Mouse (Mus musculus): Measurements from ENCODE around the gene Map4.

Gene Map4

DNA sequence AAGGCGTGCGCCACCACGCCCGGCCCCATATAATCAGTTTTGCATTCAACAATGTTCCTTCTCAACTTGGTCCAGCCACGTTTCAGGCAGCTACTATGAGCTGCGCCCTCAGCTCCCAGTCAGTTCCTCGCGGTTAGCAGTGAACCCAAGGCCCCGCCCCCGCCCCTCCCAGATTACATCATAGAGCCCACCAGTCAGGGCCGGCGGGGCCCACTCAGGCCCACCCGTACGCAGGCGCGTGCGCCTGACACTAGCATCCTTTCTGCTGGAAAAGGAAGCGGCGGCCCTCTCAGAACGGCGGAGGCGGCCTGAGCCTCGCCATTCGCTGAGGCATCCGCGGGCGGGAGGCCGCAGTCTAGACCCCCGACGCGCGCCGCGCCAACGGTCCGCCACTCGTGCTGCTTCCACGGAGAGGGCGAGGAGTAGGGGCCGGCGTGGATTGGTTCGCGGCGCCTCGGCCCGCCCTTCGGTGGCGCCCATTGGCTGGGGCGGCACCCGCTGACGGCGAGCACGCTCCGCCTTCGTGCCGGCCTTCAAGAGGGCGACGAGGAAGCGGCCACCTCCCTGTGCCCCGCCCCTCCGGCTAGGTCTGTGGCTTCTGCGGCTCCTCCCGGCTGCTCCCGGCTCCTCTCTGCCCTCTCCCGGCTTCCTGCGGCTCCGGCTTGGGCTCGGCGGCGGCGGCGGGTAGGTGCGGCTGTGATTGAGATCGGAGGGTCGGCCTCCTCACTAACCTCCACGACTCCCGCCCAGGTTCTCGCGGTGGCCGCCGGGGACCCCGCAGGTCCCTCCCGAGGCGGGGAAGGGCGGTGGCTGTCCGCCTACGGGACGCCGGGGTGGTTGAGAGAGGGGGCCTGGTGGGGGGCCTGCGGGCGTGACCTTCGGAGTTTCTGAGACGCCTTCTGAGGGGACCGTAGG is at the start of gene Map4:
Gene Map4, plus strand, starts transcription at position 204 of the 915 bp plus-strand sequence.
- DNase-seq: peak; percentile 99

DNA sequence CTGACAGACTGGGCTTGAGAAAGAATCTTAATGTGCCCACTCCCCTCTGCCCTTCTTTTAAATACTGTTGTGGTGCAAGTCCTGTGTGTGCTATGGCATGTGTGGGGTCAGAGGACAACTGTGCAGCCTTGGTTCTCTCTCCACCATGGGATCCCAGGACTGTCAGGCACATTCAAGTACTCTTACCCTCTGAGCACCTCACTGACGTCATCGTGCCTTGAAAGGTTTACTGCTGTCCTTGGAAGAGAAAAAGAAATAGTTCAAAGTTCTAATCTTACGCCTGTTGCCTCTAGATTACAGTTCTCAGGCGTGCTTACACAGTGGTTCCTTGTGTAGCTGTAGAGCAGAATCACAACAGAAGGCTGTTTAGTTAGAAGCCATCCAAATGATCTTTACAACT is 45.0 kb upstream of the Map4 start:
- DNase-seq: no peak

DNA sequence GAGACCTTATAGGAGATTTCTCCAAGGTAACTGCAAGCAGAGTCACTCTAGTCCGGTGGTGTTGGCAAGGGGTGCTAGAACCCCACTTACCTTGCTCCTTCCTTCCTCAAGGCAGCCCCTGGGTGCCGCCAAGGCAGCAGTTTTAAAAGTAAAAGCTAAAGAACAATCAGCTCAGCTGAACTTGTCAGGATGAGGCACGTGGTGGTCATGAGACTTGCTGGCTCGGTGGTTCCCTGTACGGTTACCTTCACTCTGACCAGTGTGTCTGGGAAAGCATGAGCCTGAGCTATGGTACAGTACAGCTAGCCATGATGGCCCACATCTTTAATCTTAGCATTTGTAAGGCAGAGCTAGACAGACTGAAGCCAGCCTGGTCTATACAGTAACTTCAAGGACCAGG is 43.9 kb upstream of the Map4 start:
- no peak for DNase-seq

DNA sequence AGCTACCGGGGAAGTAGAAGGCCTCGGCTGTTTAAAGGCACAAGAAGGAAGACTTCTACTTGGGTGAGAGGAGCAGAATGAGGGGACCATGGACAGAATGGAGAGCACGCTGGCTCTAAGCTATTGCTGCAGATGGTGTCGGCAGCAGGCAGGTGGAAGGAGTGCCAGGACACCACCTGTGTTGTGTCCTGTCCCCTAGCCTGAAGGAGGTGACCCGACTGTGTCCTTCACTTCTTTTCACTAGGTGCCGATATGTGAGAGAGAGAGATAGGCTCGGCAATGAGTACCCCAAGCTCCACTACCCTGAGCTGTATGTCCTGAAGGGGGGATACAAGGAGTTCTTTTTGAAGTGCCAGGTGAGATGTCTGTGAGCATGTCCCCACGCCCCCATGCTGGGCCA is 39.8 kb upstream of the Map4 start:
- DNase-seq: no peak

DNA sequence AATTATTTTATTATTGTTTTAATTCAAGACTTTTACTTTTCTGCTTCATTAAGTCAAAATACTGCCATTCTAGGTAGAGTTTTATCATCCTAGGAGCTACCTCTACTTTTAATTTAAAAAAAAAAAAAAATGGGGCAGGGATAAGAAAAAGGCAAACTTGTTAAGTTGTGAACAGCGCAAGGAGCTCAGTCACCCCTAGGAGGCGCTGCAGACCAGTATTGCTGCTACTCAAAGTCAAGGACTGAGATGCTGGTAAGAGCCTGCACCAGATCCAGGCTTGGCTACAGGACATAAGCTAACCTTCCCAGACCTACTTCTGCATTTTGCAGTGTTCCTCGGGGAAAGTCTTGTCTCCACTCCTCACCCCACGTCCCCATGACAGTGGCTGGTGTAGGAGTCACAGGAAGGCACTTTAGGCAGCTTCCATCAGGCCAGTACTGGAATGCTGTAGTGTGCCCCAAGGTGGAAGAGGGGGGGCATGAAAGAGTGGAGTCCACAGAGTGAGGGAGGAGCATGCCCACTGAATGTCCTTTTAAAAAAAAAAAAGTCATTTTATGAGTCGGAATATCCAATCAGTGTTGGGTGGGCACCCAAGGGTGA is 38.5 kb upstream of the Map4 start:
- DNase-seq: peak; percentile 78

DNA sequence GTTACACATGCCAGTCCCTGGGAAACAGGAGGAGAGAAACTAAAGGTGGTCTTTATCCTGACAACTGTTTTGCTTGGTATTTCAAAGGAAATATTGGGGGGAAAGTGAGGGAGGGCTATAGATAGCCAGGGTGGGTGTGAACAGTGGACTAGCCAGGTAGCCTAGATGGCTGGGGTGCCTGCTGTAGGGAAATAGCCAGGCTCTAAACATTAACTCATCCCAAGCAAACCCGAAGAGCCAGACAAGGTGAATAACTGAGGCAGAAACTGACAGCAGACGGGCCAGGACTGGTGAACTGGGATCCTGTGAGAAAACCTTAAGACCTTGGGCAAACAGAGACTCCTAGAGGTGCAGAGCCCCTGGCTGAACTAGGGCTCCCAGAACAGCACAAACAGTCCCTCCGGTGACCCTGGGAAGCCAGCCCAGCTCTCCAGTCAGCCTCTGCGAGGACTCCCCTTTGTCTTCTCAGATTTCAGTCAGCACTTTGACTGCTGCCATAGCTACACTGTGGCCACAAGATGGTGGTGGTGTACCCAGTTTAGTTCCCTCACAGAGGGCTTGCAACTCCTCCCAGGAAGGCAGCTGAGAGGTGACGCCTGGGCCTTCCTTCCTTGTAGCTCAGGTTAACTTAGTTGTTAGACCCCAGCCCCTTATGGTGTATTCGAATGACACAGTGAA is 36.7 kb upstream of the Map4 start:
- DNase-seq: peak; percentile 86

DNA sequence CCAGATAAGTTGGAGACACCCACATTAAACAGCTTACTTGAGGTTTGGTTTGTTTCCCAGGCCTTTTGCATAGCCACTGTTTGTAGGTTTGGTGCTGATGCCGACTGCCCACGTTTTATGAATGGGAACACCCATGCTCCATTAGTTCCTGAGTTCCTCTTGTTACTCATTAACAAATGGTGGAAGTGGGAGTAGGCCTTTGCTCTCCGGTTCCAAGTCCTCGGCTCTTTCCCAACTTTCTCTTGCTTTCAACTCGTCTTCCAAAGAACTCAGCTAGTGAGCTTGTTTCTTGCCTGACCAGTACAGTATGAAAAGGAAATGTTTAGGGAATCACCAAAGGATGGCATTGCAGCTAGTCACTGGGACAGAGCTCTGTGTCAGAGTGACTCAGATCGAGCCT is 35.7 kb upstream of the Map4 start:
- DNase-seq: peak; percentile 83

DNA sequence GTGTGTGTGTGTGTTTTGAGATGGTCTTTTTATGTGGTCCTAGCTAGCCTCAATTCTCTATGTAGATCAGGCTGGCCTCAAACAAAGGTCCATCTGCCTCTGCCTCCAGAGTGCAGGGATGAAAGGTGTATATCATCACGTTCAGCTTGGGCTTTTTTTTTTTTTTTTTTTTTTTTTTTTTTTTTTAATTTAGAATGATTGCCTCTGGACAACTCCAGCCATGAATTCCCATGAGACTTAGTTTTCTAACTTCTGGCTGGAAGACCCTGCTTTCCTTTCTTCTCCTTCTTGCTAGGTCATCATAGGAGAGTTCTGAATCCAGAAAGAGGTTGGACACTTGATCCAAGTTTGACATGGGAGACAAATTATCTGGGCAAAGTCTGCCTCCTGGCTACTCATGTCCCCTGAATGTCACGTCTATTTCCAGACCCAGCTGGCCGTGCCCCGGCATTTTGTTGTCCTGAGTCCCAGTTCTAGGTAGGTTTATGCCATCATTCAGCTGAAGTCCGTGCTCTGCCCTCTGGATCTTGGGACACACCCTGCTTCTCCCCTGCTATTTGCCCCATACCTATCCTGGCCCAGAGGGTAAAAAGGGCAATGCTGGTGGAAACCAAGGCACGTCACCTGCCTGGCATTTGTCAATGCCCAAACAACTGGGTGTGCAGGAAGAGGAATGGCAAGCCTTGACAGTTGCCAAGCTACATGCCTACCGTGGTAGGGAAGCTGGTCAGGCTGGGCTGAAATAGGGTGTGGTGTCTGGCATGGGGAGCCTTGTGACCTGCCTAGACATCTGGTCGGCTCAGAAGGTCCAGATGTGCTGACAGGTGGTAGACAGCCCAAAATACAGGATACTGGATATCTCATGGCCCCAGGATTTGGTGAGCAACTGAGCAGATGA is 34.8 kb upstream of the Map4 start:
- DNase-seq: no peak

DNA sequence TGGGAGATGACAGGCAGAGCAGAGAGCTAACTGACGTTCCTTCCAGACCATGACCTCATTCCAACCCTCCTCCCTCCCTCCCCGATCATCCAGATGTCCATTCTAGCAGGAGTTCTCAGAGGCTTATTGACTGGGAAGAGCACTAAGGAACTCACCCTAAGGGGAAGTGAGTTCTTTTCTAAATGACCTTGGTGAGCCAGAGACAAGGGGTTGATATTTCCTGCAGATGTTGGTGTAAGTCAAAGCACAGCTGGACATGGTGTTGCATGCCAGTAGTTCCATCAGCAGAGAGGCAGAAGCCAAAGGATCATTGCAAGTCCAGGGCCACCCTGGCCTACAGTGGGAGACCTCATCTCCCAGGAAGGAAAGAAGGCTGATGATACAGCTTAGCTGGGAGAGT is 33.2 kb upstream of the Map4 start:
- no peak for DNase-seq

DNA sequence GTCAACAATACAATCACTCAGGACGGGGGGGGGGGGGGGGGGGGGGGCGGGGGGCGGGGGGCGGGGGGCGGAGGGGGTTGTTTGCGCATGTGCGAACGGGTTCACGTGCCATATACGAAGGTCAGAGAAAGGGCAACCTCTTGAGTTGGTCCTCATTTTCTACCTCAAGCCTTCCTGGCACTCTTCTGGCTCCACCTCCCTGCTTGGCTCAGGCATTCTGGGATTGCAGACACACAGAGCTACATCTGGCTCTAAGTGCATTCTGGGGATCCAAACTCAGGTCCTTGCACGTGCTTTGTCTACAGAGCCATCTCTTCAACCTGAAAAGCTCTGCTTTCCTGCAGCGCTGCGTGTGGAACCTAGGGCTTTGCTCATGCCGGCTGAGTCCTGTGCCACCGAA is 31.9 kb upstream of the Map4 start:
- DNase-seq: no peak

DNA sequence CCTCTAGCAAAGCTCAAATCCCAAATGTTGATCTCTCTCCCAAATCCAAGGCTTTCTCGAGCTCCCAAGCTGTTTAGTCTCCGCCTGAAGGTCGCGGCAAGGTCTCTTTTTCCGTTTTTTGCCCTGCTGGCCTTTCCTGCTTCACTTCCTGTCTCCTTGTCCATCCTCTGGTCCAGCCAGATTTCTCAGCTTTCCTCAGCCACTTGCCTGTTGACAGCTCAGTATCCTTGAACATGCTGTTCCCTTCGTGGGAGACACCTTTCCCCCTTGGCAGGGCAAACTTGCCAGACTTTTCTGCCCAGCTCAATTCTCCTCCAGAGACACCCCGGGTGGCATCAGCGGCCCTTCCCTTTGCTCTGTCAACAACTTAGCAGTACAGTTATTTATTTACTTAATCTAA is 31.5 kb upstream of the Map4 start:
- DNase-seq: peak; percentile 47

DNA sequence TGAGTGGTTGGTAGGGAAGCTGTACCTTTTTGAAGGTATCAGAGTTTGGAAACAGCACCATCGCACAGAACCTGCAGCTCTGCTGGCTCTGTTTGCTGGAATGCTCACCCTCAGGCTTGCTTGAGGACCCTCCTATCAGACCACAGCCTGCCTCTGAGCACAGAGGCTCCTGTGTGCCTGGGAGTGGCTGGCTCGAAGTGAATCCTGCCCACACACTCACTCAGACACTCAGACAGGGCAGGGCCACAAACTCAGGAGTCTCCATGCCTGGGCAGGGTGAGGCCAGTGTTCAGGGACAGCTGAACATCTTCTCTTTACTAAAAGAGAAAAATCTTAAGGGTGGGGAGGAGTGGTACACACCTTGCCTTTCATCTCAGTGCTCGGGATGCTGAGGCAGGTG is 30.7 kb upstream of the Map4 start:
- no peak for DNase-seq

DNA sequence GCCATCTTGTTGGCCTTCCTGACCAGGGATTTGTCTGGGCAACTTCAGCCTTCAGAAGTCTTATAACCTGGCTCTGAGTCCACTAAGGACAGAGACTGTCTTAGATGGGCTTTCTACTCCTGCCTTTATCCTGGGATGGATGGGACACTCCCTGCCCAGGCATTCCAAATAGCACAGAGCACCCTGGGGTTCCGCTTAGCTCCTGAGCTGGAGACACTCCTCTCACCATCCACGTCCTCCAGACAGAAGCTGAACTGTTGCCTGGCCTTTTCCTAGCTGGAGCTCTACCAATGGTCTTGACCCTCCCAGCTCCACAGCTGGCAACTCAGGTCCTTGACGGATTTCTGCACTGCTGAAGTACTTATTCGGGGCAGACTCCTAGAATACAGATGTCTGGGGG is 29.0 kb upstream of the Map4 start:
- no peak for DNase-seq

DNA sequence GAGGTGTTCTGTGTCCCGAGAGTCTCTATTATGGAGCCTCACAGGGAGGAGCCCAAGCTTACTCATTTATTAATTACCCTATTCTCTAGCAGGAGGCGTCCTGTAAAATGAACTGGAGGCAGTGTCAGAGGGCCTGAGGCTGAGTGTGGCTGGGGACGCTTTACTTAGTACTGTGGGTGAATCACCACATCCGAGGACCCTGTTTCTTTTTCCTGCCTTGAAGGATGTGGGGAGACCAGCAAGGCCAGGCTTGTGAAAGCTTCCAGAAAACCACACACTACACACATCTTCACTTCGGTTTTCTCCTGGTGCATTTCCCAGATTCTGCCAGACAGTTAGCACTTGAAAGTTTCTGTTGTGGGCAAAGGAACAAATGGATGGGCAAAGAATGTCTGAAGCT is 28.5 kb upstream of the Map4 start:
- no peak for DNase-seq

DNA sequence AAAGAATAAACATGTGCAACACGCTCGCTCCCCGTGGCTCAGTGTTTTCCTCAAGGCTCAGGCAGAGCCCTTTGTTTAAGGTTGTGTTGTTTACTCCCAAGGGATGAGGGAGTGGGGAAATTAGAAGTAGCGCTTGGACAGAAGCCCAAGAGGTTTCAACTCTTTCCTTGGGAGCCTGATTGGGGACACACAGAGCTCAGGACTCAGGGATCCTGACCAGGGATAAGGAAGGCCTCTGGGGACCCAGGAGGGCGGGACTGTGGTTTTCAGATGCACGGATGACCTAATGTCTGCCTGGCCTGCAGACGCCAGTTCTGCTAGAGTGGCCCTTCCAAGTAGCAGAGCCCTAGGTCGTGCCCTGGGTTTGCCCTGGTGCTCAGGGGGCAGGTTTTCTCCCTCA is 24.0 kb upstream of the Map4 start:
- DNase-seq: peak; percentile 81

DNA sequence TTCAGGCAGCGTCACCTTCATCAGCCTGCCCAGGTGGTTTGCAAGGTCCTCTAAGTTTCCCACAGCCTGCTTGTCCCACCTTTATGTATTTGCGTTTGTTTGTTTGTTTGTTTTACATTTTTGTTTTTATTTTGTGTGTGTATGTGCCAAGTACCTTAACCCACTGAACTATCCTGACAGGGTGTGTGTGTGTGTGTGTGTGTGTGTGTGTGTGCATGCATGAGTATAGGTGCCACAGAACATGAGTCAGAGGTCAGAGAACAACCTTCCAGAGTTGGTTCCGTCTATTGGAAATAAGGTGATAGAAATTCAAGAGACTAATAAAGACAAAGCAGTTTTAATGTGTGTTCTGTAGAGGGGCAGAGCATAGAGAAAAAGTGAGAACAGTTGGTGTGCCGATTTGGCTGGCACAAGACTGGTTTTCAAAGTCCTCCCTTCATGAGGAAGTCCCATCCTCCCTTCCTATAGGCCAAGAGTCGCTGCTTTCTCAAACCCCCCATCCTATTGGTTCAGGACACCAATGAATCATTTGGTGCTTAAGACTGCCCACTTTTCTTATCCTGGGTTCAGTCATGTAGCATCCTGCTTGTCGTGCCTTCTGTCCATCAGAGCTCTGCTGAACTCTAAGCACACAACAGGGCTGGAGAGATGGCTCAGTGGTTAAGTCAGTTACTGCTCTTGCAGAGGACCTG is 23.3 kb upstream of the Map4 start:
- DNase-seq: no peak

DNA sequence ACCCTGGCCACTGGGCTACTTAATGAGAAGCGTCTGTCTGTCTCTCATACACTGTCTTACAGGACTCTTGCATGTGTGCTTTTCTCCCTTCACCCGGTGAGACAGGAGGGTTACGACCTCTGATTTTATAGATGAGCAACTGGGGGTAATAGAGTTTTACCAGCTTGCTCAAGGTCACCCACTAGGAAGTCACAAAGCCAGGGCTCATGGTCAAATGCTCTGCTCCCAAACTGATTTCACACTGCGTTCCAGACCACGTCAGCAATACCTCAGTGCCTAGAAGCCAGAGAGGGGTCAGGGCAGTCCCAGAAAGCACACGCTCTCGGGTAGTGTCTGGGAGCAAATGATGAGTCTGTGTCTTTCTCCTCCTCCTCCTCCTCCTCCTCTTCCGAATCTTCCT is 22.2 kb upstream of the Map4 start:
- no peak for DNase-seq

DNA sequence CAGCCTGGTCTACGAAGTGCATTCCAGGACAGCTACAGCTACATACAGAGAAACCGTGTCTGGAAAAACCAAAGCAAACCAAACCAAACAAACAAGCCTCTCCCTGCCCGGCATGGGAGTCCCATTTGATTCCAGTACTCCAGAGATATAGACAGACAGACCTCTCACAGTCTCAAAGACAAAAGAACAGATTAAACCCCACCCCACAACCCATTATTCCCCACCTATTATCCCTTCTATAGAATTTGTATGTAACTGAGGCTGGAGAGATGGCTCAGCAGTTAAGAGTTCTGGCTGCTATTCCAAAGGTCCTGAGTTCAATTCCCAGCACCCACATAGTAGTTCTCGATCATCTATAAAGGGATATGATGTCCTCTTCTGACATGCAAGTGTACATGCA is 21.3 kb upstream of the Map4 start:
- DNase-seq: no peak

DNA sequence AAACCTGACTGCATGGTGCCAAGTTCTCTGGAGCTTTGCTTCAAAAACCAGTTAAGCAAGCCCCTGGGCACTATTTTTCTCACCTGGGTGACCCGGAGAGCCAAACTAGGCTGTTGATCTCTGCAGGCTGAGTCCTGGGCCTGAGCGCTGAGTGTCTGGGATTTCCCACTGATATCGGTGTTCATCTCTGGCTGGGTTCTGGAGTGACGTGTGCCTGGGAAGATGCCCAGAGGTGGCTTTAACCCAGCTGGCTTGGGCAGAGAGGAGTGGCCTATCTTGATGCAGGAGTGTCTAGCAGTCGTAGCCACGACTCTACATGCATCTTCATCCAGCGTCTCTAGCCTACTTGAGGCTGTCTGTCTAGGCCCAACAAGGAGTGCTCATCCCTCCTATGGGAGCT is 19.5 kb upstream of the Map4 start:
- DNase-seq: no peak

DNA sequence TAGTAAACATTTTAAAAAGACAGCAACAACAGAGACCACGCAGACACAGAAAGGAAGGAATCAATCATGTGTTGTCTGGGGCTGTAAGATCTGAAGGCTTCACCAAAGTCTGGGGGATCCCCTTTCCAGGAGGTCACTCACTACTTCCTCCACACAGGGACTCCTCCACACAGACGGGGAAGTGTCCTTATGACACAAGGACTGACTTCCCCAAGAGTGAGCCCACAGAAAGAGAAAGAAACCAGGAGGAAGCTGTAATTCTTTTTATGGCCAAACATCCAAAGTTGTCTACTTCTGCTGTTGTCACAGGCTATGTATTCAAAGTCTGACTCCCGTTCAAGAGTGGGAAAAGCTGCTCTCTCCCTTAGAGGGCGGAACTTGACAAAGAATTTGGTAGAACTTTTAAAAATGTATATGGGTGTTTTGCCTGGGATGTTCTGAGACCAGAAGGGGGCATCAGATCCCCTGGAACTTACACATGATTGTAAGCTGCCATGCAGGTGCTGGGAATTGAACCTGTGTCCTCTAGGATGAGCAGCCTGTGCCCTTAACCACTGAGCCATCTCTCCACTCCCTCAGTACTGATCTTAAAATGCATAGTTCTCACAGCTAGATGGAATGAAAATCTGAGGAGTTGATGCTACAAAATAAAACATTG is 16.9 kb upstream of the Map4 start:
- DNase-seq: peak; percentile 29

DNA sequence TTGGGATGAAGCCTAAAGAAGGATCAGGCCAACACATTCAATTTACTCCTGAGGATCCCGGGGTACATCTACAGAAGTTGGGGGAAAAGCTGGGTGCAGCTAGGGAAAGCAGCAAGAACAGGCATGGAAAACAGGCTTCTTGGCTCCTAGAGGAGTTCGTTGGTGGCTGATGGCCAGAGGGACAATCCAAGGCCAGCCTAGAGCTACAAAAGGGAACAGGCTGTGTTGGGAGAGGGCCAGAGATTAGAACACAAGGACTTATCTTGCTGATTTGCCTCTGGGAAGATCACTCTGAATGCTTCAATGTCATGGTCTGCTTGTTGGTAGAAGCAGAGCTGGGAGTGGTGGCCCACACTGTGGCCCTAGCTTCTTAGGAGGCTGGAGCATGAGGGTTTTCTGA is 13.3 kb upstream of the Map4 start:
- peak; percentile 34 for DNase-seq

DNA sequence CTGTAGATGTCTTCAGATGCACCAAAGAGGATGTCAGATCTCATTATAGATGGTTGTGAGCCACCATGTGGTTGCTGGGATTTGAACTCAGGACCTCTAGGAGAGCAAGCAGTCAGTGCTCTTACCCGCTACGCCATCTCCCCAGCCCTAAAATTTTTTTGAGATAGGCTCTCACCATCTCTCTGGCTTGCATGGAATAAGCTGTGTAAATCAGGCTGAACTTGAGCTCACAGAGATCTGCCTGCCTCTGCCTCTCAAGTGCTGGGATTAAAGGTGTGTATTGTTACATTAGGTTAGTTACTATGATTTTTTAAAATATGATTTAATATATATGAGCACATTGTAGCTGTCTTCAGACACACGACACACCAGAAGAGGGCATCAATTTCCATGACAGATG is 2.1 kb upstream of the Map4 start:
- no peak for DNase-seq
